Mouse (Mus musculus) frontal cortex, adult (tissue): ENCODE results near the gene Duxf3.
"Not testable (repeated sequence)": the region's sequence is repeated elsewhere in the genome, so short reads cannot be mapped to it uniquely, and the experiment has no call there.

ENCODE experiments used
- ATAC-seq: cut with Nextera tagmentation; 2 replicates; pipeline ENCODE4 v1.9.2; 2017; ENCODE audit warnings: mild to moderate bottlenecking, moderate library complexity, mixed read lengths; ENCODE audit not compliant: low TSS enrichment

Gene Duxf3

DNA sequence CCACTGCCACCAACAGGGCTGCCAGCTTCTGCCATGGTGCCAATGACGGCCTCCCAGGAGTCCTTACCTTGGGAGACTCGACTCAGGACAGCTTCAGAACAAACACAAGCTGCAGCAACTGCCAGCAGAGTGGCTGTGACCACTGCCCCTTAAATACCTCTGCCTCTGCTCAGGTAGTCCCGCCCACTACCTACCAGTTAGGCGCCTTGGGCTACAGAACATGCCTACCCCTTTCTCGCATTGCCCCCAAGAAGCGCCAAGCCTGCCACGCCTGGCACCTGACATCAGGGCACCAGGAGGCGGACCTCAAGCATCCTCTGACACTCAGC is at the start of gene Duxf3:
Gene Duxf3 (minus strand): TSS at position 35 of the 329 bp plus-strand sequence.
- 0 out of 2 replicates have a peak, but pooled peaks have one; percentile 15 for ATAC-seq

DNA sequence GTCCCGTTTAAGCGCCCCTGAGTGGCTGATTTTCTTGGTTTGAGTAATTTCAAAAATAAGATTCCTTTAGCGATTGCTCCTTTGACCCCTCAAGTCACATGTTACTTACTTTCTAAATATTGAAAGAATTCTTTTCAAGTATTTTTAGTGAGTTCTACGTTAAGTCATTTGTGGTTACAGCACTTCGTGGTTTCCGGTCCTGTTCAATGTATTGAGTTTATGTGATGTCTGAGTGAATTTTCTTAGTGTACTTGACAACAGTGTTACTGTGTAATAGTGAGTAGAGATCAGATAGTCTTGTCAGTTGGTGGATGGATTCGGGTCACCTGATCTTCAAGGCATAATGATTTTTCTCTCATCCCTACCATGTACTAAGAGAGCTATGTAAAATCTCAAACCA is 49.8 kb upstream of the Duxf3 start:
- ATAC-seq: no peak

DNA sequence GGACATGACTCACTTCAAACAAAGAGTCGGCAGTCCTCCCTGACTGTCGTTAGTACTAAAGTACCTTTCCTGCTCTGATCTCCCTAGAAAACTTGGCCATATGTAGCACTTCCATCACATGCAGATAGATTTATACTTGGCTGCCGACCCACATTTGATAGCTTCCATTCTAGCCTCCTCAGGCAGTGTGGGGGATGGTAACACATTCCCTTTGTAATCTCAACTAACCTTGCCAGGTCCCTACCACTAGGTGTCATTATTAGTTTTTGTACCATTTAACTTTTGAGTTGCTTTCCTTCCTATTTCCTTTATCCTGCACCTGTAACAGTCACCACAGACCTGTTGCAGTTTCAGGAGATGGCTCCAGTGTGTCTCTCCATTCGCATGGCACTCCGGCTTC is 26.0 kb upstream of the Duxf3 start:
- ATAC-seq: no peak

- peak; percentile 45; the same call in 1 of the 2 replicates for ATAC-seq
Observed at GRCm38 (mm10) chr10:58255954-58256353, 23.5 kb upstream of the Duxf3 start.

DNA sequence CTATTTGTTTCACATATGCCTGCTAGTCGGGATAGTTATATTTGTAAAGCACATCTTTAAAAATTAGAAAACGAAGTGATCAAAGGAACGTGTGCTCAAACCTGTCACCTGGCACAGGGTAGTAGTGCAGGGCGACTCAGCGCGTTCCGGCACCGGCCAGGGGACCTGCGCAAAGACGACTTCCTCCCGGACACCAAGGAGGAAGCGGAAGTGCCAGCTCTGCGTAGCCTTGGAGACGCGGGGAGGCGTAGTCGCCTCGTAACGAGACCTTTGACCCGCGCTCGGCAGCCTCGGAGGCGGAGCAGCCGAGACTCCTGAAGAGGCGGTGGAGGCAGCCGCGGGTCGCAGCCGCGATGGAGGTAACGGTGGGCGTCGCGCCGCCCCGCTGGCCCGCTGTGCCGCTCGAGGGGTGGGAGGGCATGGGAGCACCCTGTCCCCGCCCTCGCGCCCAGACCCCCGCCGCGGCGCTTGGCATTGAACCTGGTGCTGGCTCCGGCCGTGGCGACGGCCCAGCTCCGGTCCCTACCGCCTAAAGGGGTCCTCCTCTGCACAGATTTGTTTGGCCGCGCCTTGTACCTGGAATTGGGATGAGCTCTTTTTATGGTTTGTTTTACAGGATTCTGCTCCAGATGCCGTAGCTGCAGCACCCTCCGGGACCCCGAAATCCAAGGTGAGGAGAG is 22.9 kb upstream of the Duxf3 start, which contains the start of gene Gcc2:
Gene Gcc2 (plus strand): TSS at position 285 of the 680 bp plus-strand sequence.
- peak; percentile 99 for ATAC-seq

DNA sequence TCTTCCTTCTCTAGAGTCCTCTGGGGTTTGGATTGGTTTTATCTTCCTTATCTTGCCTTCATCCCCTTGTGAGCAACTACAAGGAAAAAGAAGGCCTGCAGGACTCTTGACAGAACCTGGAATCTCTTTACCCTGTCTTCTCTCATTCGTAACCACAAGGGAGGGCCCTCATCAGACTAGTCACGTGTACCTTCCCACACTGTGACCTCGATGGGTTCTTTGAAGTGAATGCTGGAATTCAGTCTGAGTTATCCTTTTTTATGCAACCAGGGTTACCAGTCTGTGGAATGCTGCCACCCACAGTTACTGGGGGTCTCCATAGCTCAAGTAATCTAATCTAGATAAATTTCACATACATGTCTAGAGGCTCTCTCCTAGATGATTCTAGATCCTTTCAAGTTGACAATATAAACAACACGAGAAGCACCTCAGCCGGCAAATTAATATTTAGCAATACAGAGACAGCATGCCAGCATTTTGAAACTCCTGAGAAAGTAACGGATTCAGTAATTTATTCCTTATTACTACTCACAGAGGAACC is 22.2 kb upstream of the Duxf3 start:
- peak; percentile 38; the same call in 1 of the 2 replicates for ATAC-seq

DNA sequence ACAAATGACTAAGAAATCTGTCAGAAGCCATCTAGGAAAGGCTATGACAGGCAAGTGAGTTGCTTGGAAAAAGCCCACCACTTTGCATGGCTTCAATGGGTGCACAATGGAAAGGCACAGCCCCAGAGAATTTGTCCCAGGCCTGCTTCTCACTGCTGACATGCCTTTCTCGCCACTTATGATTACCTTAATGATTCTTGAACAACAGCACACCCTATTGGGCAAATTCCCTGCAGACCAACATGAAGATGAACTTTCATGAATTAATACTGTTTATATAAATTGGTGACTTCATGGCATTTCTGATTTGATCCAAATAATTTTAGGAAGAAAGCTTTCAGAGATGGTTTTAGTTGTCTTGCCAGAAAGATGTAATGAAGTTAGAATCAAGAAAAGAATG is 17.1 kb upstream of the Duxf3 start:
- ATAC-seq: no peak

DNA sequence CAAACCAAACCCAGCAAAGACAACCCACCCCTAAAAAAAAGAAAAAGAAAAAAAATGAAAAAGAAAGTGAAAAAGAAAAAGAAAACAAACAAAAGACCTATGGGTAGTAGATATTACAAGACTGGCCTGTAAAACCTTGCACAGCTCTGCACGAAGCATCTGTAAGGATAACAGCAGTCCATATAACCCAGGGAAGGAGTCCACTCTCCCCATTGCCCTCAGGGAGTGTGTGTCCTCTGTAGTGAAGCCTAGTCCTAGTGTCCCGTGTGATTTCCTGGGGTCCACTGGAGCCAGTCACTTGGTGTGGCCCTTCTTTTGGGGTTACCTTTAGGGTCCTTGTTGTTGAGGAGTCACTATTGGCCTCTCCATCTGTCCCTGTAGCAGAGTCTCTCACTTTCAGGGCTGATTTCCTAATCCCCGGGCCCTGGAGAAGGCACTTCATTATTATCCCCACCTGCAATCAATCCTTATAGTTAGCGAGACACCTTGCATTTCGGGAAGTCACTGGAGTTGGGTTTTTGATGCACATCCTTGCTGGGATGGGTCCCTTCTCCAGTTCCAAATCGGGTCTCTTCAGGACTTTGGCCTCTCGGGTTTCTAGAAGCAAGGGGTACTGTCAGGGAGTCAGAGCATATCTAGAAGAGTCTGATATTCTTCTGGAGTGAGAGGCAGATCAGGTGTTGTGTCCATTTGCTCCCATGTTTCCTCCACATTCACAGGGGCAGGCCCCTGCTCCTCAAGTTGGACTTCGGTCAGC is 6.7 kb upstream of the Duxf3 start:
- ATAC-seq: peak; percentile 64; the same call in 1 of the 2 replicates

- ATAC-seq: no peak
Observed at GRCm38 (mm10) chr10:58236613-58237012, 4.1 kb upstream of the Duxf3 start, which contains the start of gene Gm4981. Gene Gm4981, minus strand, starts transcription at chr10:58236701.

DNA sequence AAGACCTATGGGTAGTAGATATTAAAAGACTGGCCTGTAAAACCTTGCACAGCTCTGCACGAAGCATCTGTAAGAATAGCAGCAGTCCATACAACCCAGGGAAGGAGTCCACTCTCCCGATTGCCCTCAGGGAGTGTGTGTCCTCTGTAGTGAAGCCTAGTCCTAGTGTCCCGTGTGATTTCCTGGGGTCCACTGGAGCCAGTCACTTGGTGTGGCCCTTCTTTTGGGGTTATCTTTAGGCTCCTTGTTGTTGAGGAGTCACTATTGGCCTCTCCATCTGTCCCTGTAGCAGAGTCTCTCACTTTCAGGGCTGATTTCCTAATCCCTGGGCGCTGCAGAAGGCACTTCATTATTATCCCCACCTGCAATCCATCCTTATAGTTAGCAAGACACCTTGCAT is 2.5 kb upstream of the Duxf3 start:
- ATAC-seq: not testable (repeated sequence)

- not testable (repeated sequence) for ATAC-seq
Observed at GRCm38 (mm10) chr10:58233740-58234121, 1.3 kb upstream of the Duxf3 start.

GRCm38 (mm10) chr10:58233054-58233739 is 722 bp upstream of the Duxf3 start:
- ATAC-seq: peak; percentile 15; the same call in 1 of the 2 replicates

DNA sequence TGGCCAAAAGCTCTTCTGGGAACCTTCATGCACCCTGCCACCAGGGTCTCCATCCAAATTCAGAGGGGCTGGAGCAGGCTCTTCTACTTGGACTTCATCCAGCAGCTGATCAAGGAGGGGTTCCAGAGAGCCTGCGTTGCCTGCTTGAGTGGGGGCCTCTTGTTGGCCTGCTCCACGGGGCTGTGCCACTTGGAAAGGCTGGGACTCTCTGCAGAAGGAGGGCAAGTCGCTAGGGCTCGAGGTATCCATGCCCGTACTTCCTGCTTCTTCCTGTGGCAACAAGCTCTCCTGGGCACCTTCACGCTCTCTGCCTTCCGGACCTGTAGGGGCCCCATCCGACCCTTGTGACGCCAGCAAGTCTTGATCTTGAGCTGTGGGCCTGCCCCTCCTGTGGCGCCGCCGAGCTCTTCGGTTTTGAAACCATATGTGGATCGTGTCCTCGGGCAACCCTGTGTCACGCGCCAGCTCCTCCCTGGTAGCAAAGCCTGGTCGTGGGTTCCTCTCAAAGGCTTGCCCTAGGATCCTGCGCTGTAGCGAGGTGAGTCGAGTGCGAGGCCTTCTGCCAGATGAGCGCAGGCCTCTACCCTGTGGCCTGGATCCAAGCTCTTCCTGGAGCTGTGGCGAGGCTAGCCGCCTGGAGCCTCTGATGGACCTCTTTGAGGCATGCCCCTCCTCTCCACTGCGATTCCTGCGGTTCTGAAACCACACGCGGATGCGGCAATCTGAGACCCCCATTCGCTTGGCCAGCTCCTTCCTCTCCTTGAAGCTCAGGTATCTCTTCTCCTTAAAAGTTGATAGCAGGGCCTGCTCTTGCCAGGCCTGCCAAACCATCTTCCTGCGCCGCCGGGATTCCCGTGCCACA is 465 bp downstream of the Duxf3 start:
- ATAC-seq: peak; percentile 53

- not testable (repeated sequence) for ATAC-seq
Observed at GRCm38 (mm10) chr10:58231088-58231487, 1.4 kb downstream of the Duxf3 start.

DNA sequence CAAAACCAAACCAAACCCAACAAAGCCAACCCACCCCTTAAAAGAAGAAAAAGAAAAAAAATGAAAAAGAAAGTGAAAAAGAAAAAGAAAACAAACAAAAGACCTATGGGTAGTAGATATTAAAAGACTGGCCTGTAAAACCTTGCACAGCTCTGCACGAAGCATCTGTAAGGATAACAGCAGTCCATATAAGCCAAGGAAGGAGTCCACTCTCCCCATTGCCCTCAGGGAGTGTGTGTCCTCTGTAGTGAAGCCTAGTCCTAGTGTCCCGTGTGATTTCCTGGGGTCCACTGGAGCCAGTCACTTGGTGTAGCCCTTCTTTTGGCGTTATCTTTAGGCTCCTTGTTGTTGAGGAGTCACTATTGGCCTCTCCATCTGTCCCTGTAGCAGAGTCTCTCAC is 2.5 kb downstream of the Duxf3 start:
- not testable (repeated sequence) for ATAC-seq

DNA sequence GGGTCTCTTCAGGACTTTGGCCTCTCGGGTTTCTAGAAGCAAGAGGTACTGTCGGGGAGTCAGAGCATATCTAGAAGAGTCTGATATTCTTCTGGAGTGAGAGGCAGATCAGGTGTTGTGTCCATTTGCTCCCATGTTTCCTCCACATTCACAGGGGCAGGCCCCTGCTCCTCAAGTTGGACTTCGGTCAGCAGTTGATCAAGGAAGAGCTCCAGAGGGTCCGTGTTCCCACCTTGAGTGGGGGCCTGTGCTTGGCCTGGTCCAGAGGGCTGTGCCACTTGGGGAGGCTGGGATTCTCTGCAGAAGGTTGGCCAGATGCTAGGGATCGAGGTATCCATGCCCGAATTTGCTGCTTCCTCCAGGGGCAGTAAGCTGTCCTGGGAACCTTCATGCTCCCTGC is 4.7 kb downstream of the Duxf3 start:
- ATAC-seq: not testable (repeated sequence)

- ATAC-seq: not testable (repeated sequence)
Observed at GRCm38 (mm10) chr10:58226357-58226756, 6.1 kb downstream of the Duxf3 start.

- not testable (repeated sequence) for ATAC-seq
Observed at GRCm38 (mm10) chr10:58224827-58225785, 7.4 kb downstream of the Duxf3 start, which contains the start of gene AW822073. Gene AW822073, minus strand, starts transcription at chr10:58224930.

DNA sequence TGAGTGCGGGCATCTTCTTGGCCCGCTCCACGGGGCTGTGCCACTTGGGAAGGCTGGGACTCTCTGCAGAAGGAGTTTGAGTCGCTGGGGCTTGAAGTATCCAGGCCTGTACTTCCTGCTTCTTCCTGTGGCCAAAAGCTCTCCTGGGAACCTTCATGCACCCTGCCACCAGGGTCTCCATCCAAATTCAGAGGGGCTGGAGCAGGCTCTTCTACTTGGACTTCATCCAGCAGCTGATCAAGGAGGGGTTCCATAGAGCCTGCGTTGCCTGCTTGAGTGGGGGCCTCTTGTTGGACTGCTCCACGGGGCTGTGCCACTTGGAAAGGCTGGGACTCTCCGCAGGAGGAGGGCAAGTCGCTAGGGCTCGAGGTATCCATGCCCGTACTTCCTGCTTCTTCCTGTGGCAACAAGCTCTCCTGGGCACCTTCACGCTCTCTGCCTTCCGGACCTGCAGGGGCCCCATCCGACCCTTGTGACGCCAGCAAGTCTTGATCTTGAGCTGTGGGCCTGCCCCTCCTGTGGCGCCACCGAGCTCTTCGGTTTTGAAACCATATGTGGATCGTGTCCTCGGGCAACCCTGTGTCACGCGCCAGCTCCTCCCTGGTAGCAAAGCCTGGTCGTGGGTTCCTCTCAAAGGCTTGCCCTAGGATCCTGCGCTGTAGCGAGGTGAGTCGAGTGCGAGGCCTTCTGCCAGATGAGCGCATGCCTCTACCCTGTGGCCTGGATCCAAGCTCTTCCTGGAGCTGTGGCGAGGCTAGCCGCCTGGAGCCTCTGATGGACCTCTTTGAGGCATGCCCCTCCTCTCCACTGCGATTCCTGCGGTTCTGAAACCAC is 8.3 kb downstream of the Duxf3 start:
- not testable (repeated sequence) for ATAC-seq
